Comparison of ENCODE assay signal across 18 mouse cellular contexts in the genomic region with DNA sequence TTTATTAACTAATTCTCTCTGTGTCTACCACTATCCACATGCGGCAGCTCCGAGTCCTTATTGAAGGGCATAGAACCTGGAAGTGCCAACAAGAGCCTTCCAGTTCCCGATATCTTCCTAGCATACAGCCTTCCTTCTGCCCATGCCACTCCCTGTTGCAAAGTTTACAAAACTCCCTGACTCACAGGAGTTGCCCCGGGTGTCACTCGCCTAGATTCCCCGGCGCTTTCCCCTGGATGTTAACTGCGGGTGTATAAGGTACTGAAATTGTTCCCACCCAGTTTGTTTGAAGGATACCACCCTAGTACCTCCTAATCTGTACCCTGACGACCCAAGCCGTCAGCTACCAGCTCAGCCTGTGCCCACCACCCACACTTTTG.
DNase-seq lines count a peak whose midpoint lies in the region; ATAC-seq and TF ChIP-seq lines count a peak whose summit lies in the region.
"Had no signal": no experiment of that assay in that cellular context is flagged by ENCODE, and none has a peak within 500 bp of the region (broad histone marks: within the 10 kb centered on the region; RNA-seq: fewer than 3 reads in every experiment).

No protein-coding gene starts in this region.

- intact Hi-C loops in heart, postnatal 10 days (cut with DNase I): no loop called here

- no peaks in the 10 kb centered on the region for H3K27me3 ChIP-seq in heart, embryonic 14.5 days (ENCODE audit: control insufficient read depth, insufficient read depth, low read length)
- no peaks in the 10 kb centered on the region for H3K27me3 ChIP-seq in lung, postnatal 0 days (replicated peaks; ENCODE audit: insufficient read depth, low read length)
- H3K27me3 ChIP-seq: forebrain, embryonic 12.5 days; midbrain, embryonic 15.5 days; stomach, embryonic 15.5 days had no signal

- no peak overlapping the region for H3K9ac ChIP-seq in heart, embryonic 14.5 days (ENCODE audit: low read length)
- H3K9ac ChIP-seq in lung, postnatal 0 days (replicated peaks; ENCODE audit: low read depth): no peak overlapping the region
- H3K9ac ChIP-seq: forebrain, embryonic 12.5 days; limb, embryonic 13.5 days; liver, postnatal 0 days; midbrain, embryonic 15.5 days; stomach, embryonic 15.5 days had no signal

- H3K4me2 ChIP-seq in heart, embryonic 14.5 days (ENCODE audit: low read length): no peak overlapping the region
- no peak overlapping the region for H3K4me2 ChIP-seq in lung, postnatal 0 days (replicated peaks; ENCODE audit: low read depth, low read length)
- H3K4me2 ChIP-seq: forebrain, embryonic 12.5 days; limb, embryonic 13.5 days; midbrain, embryonic 15.5 days; stomach, embryonic 15.5 days had no signal

- no peak overlapping the region for H3K4me3 ChIP-seq in heart, embryonic 14.5 days (ENCODE audit: control insufficient read depth in 1 of 2, insufficient read depth in 1 of 2, low read depth in 1 of 2, low read length in 2 of 2)
- H3K4me3 ChIP-seq in lung, postnatal 0 days (ENCODE audit: low read depth, low read length): no peak overlapping the region
- H3K4me3 ChIP-seq: forebrain, embryonic 12.5 days; hindbrain, embryonic 10.5 days; limb, embryonic 13.5 days; megakaryocyte, embryonic 14.5 days; midbrain, embryonic 15.5 days; stomach, embryonic 15.5 days had no signal

- no peaks in the 10 kb centered on the region for H3K9me3 ChIP-seq in heart, embryonic 14.5 days (ENCODE audit: control insufficient read depth, low read length)
- H3K9me3 ChIP-seq in lung, postnatal 0 days (ENCODE audit: low read length): no peaks in the 10 kb centered on the region
- H3K9me3 ChIP-seq: forebrain, embryonic 12.5 days; hindbrain, embryonic 10.5 days; limb, embryonic 13.5 days; midbrain, embryonic 15.5 days; stomach, embryonic 15.5 days had no signal

- peaks cover 4 to 6% of the 10 kb centered on the region in 2 experiments; a peak in 3 of 4 replicates for H3K4me1 ChIP-seq in heart, embryonic 14.5 days (ENCODE audit: control insufficient read depth in 2 of 2, insufficient read depth in 2 of 2, low read length in 2 of 2)
- H3K4me1 ChIP-seq in lung, postnatal 0 days (ENCODE audit: insufficient read depth, low read depth, low read length): peaks cover 6% of the 10 kb centered on the region

- TF ChIP-seq CTCF in lung, postnatal 0 days (IDR thresholded peaks at IDR 0.05): no peak

- H3K36me3 ChIP-seq in heart, embryonic 14.5 days (ENCODE audit: control insufficient read depth, insufficient read depth, low read length): no peaks in the 10 kb centered on the region
- H3K36me3 ChIP-seq in lung, postnatal 0 days (ENCODE audit: insufficient read depth, low read length): no peaks in the 10 kb centered on the region
- H3K36me3 ChIP-seq: forebrain, embryonic 12.5 days; hindbrain, embryonic 10.5 days; limb, embryonic 13.5 days; midbrain, embryonic 15.5 days; stomach, embryonic 15.5 days had no signal

- ATAC-seq in heart, embryonic 14.5 days (ENCODE audit: insufficient number of reproducible peaks, insufficient read depth, low FRiP score, low read depth): no peak
- peak; percentile 42; the same call in 1 of the 2 replicates for ATAC-seq in lung, postnatal 0 days
- ATAC-seq: liver, postnatal 0 days; midbrain, embryonic 15.5 days had no signal

- no peak for TF ChIP-seq EP300 in lung, postnatal 0 days (IDR thresholded peaks at IDR 0.05)

- H3K27ac ChIP-seq in heart, embryonic 14.5 days (replicated peaks in 1 of 2; ENCODE audit: control insufficient read depth in 1 of 2, insufficient read depth in 1 of 2, low read depth in 2 of 2, low read length in 2 of 2): peak overlapping the region; percentile 19 to 45; a peak in 2 of 4 replicates
- no peak overlapping the region for H3K27ac ChIP-seq in lung, postnatal 0 days (ENCODE audit: low read length)
- H3K27ac ChIP-seq: forebrain, embryonic 12.5 days; hindbrain, embryonic 10.5 days; limb, embryonic 13.5 days; midbrain, embryonic 15.5 days had no signal

- peak; percentile 42 for DNase-seq in adrenal gland, postnatal 10 days
- no peak for DNase-seq in adrenal gland, adult 2 months
- DNase-seq in heart, postnatal 10 days: no peak
- DNase-seq in lung, postnatal 0 days (ENCODE audit: low spot score): peak; percentile 40
- DNase-seq in lung, postnatal 14 days: no peak
- DNase-seq in gonadal fat pad, adult 2 months (ENCODE audit: low read depth): peak; percentile 80
- DNase-seq in cerebellum, postnatal 25 days: no peak
- DNase-seq: cerebellum, adult 9-11 months; liver, postnatal 0 days; right cerebral cortex, adult 18-20 months; thymus, postnatal 25 days had no signal

- 81% methylated on average over 10 of the region's 10 CpGs for WGBS in heart, embryonic 14.5 days
- WGBS in lung, postnatal 0 days: 77% methylated on average over 10 of the region's 10 CpGs

Comparison
In these comparisons a context has a peak if more than half of its experiments do, and no peak if none do; other contexts are left out.
1. DNase-seq: peak in adrenal gland, postnatal 10 days (single experiment), lung, postnatal 0 days (single experiment) and gonadal fat pad, adult 2 months (single experiment); none in adrenal gland, adult 2 months (single experiment), heart, postnatal 10 days (0 of 2), lung, postnatal 14 days (single experiment) and cerebellum, postnatal 25 days (0 of 2).